Mouse (Mus musculus): ENCODE results near the gene Flt3l.

DNA sequence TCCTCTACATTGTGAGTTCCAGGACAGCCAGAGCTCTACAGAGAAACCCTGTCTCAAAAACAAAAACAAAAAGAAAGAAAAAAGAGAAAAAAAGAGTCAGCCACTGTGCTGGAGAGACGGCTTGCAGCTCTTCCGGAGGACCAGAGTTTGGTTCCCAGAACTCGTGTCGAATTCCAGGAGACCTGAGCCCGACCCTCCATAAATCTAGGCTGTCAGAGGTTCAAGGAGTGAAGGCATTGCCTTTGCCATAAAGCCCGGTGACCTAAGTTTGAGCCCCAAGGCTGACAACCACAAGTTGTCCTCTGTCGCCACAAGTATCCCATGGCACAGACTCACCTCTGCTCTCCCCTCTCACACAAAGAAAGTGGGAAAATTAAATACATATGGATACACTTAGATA, 42.1 kb downstream of the Flt3l start:
- TF ChIP-seq CTCF (IDR thresholded peaks at IDR 0.05; ENCODE audit: low read depth), result no peak
- TF ChIP-seq EP300 (optimal IDR thresholded peaks at IDR 0.05), result no peak

Data from stomach, postnatal 0 days (tissue).